Mouse (Mus musculus) c-Kit-positive CD71-positive TER-119-negative erythroid progenitor cells, embryonic 14.5 days (primary cell): ENCODE measurements around the gene Tuba1b.
"Not testable (repeated sequence)": the region's sequence is repeated elsewhere in the genome, so short reads cannot be mapped to it uniquely, and the experiment has no call there.

Experiments used
- DNase-seq: peaks from one replicate; pipeline ENCODE4 v3.0.0-alpha.2; 2013; ENCODE audit warnings: low read depth

Tuba1b gene

GRCm38 (mm10) chr15:98934217-98934839 lies at the start of gene Tuba1b:
Gene Tuba1b (minus strand): TSS chr15:98934565.
- peak; percentile 73 for DNase-seq

DNA sequence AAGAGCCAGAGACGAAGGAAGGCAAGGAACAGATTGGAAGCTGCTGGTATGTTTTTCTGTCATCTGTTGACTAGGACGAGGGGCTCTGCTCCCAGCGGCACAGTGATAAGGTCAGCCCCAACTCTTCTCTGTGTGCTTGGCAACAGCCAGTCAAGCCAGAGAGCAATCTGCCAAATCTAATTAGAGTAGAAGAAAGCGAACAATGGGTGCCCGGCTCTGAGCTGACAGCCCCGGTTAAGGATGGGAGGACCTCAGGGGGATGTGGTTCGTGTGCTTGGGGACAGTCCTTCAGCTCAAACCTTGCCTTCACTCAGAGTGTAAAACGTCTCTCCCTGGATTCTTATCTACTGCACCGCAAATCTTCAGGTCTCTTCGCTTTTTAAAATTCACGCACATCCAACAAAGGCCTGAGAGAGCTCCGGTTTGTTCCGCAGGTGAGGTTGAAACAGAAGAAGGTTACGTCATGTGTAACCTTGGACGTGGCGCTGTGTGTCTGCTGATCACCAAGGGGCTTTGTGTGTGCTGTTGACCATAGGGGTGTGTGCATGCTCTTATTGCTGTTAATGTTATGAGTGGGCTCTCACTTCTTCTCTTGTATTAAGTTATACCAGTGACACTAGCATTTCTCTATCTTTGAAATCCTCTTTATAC lies 49.2 kb upstream of the Tuba1b start:
- DNase-seq, result no peak

DNA sequence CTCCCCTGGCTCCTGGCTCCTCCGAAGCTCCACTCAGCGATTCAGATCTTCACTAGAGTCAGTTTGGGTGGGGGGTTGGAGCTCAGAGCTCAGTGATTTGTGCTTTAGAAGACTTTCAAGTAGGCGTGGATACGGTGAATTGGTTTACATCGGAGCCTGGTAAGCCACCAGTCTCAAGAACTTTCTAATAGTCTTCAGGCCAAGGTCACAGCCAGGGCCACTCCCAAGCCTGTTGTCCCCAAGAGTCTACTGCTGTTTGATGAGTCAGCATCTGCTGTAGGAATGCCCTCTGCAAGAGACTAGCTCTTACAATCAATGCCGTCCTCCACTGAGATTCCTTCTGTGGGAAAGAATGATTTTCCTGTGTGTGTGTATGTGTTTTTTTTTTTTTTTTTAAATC lies 47.7 kb upstream of the Tuba1b start:
- no peak for DNase-seq

DNA sequence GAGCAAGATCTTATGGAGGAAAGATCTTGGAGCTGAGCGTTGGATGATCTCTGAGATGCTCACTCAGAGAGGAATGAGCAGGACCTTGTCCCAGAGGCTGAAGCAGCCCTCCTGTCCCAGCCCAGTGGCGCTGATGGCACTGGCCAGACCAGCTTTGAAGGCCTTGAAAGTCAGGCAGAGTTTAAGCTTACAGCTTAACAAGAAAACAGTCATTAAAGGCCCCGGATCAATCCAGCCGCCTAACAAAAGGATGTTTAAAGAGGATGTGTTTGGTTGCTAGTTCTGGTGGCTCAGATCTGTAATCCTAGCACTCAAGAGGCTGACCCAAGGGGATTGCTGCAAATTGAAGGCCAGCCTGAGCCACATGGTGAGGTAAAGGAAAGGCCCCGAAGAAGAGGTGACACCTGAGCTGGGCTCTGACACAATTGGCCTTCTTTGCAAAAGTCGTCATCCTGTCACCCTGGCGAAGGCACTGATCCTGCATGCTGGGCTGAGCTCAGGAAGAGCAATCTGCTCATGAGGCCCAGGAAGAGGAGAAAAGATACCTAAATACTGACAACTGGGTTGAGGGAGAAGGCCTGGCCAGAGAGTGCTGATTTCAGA lies 45.7 kb upstream of the Tuba1b start:
- DNase-seq, result no peak

- DNase-seq, result no peak
These were observed 44.2 kb upstream of the Tuba1b start for GRCm38 (mm10) chr15:98978409-98979172.

GRCm38 (mm10) chr15:98977759-98978408 lies 43.5 kb upstream of the Tuba1b start:
- no peak for DNase-seq

- DNase-seq, result no peak
These were observed 42.7 kb upstream of the Tuba1b start for GRCm38 (mm10) chr15:98976763-98977758.

DNA sequence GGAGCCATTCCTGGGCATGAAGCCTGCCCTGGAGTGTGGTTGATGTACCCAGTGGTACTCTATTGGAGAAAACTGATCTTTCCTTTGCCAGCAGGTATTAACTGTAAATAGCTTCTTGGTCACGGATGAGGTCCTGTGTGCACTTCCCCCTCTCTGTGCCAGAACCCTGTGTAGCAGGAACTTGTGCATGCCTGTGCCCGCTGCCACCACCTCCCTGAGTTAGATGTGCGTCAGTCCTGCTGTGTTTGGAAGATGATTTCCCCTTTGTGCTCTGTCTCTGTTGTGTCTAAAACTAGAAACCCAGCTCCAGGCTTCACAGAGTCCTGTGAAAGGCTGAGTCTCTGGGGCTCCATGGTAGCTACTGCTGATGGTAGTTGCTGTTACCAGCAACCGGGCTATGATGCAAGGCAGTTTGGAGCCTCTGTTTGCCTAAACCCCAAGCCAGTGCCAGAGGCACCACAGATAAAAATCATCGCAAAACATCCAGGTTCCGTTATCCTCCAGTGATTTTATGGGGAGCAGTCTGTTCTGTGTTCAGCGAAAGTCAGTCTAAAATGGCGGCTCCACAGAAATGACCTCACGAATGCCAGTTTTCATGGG lies 38.8 kb upstream of the Tuba1b start:
- DNase-seq, result no peak

DNA sequence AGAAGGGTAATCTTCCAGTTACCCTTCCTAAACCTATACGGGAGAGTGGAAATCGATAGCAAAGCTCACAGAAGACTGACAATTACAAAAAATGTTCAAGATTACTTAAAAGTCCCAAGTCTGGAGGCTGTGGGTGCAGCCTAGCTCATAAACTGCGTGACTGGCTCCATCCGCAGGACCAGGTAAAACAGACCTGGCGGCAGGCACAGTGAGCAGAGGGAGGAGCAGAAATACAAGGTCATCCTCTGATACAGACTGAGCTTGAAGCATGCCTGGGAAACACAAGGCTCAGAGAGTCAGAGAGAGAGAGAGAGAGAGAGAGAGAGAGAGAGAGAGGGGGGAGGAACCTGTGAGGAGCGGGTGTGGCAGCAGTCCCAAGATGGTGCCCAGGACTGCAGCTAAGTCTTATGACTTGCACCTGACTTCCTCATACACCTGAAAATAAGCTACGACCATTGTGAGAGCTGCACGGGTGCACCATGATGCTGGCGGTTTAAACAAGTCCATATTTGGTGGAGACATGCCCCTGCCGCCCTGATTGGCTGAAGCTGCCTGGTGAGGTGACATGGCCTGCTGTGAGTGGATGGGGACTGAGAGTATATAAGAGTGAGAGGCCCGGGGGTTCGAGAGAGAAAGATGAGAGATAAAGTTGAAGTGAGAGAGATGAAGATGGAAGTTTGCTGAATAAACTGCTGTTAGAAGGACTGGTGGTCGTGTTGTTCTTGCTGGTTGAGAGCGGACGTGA lies 37.4 kb upstream of the Tuba1b start:
- not testable (repeated sequence) for DNase-seq

DNA sequence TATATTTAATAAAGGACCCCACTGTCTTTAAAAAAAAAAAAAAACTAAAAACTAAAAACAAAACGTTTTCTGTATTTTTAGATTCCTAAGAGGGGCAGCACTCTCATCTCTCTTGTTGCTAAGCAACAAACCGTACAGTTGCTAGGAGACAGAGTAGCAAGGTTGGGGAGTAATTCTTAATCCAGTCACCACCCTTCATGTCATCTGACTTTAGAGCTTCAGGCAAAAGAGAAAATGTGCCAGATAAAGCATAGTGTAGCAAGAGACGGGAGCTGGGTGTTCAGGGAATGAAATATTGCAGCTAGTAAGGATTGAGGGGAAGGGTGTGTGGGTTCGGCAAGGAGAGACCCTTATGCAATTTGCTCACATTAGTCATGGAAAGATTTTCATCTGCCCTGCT lies 36.7 kb upstream of the Tuba1b start:
- no peak for DNase-seq

GRCm38 (mm10) chr15:98969372-98970101 lies 35.2 kb upstream of the Tuba1b start:
- DNase-seq, result no peak

GRCm38 (mm10) chr15:98968701-98969371 lies 34.5 kb upstream of the Tuba1b start:
- no peak for DNase-seq

DNA sequence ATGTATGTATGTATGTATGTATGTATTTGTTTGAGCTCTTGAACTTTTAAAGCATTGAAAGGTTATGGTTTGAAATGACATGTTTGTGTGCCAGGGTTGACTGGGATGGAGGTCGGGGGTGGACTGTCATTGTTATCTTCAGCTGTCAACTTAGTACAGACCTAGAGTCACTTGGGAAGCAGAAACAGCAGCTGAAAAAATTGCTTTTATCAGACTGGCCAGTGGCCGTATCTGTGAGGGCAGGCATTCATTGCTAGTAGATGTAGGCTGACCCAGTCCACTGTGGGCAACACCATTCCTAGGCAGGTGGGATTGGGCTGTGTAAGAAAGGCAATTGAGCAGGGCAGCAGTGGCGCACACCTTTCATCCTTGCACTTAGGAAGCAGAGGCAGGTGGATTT lies 25.2 kb upstream of the Tuba1b start:
- no peak for DNase-seq

GRCm38 (mm10) chr15:98958901-98959420 lies 24.6 kb upstream of the Tuba1b start:
- DNase-seq, result no peak

DNA sequence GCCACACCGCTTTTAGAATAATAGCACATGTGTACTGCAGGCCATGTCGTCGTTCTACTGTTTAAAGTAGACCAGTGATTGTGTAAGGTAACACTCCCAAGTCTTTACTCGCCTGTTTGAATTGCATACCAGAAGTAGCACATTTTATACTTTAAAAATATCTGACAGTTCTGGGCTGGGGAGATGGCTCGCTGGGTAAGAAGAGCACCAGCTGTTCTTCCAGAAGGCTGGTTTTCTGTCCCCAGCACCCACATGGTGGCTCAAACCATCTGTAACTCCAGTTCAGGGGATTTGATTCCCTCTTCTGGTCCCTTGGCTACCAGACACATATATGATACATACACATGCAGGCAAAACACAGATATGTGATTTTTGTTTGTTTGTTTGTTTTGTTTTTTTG lies 23.1 kb upstream of the Tuba1b start:
- no peak for DNase-seq

DNA sequence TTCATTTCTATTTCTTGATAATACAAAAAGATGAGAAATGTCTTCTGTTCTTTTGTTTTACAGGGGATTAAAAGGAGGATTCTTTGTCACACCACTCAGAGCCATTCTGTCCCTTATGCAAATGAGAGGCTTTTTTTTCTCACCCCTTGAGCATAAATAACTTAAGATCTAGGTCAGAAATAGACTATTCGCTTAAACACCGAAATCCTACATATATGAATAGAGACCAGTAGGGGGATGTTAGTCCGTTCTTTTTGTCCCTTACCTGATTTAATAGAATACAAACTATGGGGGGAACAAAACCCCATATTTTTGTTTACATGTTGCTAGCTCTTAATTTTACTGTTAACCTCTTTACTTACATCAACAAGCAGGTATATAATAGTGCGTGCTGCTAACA lies 21.6 kb upstream of the Tuba1b start:
- no peak for DNase-seq

DNA sequence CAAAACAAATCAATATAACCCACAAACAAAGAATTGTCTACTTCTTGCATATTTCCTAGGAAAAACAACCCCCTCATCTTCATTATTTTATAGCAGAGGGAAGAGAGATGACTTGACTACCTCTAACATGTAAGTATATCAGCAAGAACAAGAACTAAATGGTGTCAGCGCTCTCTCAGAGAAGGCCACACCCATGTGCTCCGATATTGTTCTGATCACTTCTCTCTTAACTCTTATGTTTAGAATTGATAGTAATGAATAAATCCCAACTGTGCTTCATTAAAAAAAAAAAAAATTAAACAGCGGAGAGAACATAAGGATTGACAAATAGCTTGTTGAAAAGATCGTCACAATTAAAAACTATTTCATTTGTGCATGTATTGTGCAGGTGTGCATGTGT lies 21.0 kb upstream of the Tuba1b start:
- DNase-seq, result no peak
